Mouse (Mus musculus) T-helper 1 cell (primary cell): ENCODE measurements around the gene Pik3ca.

Source experiments
- in situ Hi-C: fragments of 300-600 bp; cut with MboI, MseI; formaldehyde crosslinking; loops from one replicate; pipeline ENCODE4 v1.15.1; 2025; ENCODE audit warnings: high pct_unique_total_duplicates

Gene Pik3ca

DNA sequence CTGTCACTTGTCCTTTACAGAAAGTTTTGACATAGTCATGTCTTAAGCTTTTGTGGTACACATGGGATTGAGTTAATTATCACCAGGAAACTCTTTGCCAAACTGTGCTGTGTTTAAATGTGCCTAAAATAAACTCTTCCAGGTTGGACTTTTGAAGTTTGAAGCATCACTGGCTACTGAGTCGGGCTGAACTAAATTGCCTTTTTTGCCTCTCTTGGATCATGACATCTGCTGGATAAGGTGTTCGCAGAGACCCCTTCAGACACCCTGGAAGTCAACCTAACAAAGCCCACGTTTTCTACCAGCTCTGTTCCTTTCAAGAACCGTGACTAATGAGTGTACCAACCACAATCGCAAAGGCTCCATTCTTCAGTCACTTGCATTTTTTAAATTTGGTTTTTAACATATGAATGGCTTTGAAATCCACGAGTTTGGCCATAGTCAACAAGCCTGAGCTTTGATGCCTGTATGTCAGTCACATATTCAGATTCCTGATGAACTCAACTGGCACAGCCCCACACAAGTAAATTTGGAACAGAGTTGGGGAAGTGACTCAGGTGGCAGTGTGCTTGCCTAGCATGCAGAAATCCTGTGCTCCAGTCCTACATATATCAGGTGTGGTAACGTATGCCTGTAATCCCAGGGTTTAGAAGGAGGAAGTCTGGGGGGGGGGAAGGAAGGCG, 97.8 kb downstream of the Pik3ca start:
- in situ Hi-C loops: loop anchor here (25.0 kb wide), 1 partner anchor 708 kb away; no protein-coding TSS in a partner anchor

DNA sequence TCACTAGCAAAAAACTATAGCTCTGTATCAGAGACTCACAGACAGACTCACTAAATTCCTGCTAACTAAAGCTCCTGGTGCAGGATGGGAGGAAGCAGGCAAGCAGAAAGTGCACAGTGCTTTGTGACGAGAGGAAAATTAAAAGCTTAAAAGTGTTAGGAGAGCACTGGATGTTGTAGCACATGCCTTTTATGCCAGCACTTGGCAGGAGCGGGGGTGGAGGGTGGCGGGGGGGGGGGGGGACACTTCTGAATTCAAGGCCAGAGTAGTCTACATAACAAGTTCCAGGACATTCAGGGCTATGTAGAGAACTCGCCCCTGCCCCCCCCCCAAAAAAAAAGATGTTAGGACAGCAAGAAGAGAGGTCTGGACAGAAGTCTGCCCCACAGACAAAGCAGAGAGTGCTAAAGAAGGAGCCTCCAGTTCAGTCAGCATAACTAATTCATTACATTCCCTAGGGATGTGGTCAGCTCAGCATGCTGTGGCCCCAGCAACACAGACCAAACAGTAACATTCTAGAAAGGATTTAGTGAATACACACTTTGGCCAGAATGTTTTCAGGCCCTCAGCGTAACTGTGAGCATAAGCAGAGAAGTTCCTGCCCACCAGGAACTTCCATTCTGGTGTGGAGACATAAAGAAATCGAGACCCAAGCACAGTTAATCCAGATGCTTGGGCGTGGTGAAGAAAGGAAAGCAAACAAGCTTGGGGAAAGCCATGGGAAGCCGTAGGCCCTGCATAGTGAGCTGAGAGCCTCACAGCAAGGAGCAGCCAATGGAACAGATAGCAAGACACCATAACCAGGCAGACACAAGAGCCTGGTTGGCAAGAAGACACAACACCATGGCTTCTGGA, 98.6 kb downstream of the Pik3ca start:
- in situ Hi-C loops: loop anchor here (25.0 kb wide), 1 partner anchor 709 kb away; no protein-coding TSS in a partner anchor

DNA sequence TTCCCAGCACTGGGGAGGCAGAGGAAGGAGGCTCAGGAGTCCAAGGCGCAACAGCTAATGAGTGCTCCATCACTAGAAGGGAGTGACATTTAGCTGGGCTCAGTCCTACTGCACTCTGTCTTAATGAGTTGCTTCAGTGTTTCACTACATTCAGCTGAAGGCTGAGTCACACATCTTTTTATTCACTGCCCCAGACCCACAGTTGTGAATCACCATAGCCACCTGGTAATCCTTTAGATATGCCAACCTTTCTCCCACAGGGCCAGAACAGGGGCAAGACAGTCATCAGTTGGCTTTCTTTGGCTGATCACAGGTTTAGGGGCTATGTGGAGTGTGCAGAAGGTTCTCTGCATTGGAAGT, 99.2 kb downstream of the Pik3ca start:
- in situ Hi-C loops: loop anchor here (25.0 kb wide), 1 partner anchor 709 kb away; no protein-coding TSS in a partner anchor

DNA sequence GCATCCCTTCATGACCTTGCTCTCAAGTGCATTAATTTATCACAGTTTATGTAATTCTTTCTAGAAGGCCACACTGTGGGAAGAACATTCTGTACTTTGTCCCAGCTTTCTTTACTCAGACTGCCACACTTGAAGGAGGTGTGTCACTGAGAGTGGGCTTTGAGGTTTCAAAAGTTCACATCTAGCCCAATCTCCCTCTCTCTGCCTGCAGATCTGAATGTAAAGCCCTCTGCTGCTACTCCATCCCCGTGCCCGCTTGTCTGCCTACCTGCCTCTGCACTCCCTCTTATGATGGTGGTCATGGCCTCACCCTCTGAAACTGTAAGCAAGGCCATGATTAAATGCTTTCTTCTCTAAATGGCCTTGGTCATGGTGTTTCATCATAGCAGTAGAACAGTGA, 102.9 kb downstream of the Pik3ca start:
- in situ Hi-C loops: loop anchor here (5.0 to 10.0 kb wide), 2 partner anchors 178 to 1366 kb away; no protein-coding TSS in a partner anchor

DNA sequence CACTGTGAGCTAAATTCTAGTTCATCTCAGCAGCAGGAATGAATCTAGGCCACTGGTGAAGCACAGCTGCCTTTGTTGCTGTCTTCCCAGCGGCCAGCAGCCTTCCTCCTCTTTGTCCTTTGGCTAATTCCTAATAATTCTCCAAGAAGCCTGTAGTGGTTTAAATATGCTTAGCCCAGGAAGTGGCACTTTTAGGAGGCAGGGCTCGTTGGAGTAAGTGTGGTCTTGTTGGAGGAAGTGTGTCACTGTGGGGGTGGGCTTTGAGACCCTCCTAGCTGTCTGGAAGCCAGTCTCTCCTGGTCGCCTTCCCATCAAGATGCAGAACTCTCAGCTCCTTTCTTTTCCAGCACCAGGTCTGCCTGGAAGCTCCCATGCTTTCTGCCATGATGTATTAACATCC, 108.4 kb downstream of the Pik3ca start:
- in situ Hi-C loops: loop anchor here (5.0 to 10.0 kb wide), 2 partner anchors 139 to 1371 kb away; partner anchors contain the start of gene Zmat3

DNA sequence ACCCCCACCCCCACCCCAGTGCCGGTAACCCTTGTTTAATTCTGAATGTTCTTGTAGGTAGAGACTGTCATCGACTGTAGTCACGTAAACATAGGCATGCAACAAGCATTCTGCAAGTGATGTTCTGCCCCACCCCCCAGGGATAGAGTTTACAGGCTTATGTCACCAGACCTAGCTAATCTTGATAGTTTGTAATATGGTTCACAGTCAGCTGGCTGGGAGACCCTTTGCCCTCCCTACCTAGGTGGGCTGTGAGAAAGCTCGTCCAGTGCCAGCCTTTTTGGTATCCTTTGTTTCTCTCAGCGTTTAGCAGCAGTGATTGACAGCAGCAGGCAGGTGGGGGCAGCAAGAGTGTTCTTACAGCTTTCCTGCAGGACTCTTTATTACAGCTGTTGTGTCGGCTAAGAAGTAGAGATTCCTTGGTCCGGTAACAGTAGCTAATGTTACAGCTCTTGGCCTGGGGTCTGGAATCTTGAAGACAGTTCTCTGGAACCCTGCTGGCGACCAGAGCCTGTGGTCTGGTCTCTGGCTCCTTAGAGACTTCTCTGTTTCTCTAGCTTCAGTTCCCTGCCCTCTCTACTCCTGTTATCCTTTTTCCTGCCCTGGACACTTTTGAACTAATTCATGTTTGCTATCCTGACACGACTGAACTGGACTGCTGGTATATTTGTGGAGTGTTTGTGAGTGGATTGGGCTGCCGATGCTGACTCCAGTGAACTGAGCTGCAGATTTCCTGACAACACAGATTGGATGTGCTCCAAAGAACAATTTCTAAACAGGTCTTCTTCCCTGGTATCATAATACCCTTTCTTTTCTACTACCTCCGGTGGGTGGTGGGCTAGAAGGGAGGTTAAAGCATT, 109.1 kb downstream of the Pik3ca start:
- in situ Hi-C loops: loop anchor here (5.0 to 10.0 kb wide), 2 partner anchors 139 to 1372 kb away; partner anchors contain the start of gene Zmat3

DNA sequence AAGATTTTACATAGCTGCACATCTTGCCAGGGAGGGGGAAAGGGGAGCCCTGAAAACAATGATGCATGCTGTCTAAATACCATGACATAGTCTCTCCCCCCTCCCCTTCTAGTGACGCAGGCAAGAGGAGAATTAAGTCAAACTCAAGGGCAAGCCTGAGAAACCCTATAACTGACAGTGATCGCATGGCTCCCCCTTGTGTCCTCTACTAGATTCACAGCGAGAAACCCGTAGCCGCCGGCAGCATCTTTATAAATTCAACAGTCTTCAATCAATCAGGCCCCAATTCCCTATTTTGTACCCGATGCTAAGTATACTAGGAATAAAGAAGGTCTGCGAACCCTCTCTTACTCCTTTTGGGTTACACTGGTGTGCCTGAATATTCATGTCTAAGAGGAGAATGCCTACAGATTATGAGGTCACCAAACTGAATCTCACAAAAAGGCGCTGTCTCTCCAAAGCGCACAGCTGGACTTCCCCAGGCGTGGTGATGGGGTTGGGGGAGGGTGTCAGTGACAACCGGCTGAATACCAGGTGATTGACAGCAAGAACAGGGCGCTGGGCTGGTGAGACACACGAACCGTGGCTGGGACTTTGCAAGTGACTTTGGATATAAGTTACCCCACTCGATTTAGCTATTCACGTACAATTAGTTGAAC, 111.3 kb downstream of the Pik3ca start:
- in situ Hi-C loops: loop anchor here (5.0 to 10.0 kb wide), 2 partner anchors 141 to 1374 kb away; partner anchors contain the start of gene Zmat3

DNA sequence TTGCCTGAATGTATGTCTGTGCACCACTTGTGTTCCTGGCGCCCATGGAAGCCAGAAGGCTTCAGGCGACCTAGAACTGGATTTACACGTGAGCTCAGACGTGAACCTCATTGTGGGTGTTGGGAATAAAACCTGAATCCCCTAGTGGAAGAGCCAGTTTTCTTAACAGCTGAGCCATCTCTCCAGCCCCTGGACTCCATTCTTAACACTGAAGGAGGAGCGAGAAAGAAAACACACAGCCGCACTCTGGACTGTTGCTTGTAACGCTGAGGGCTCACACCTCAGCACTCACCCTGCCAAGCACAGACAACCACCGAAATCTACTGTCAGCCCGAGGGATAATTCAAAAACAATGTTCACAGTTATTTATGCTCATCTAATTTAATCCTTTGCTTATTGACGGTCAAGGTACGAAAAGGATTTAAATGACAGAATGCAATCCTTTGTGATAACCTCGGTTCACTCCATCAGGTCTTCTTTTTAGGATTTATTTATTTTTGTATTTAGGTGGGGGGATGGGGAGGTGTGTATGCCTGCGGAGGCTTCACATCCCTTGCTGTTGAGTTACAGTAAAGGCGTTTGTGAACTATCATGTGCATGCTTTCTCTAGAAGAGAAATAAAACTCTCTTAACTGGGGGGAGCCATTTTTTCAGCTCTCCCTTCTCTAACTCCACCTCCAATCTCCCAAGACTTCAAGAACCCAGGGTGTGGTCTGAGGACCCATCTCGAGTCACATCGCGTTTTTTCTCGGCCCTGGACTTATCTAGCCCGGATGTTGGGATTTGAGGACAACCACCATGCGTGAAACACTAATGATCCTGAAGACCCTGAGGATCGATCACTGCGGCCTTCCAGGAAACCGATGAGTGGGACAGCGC, 112.3 kb downstream of the Pik3ca start, which contains the start of gene Zfp639:
Gene Zfp639 (plus strand): TSS at position 764 of the 879 bp plus-strand sequence.
- in situ Hi-C loops: loop anchor here (5.0 to 10.0 kb wide), 3 partner anchors 142 to 1375 kb away; partner anchors contain the start of genes Ttc14 and Zmat3

DNA sequence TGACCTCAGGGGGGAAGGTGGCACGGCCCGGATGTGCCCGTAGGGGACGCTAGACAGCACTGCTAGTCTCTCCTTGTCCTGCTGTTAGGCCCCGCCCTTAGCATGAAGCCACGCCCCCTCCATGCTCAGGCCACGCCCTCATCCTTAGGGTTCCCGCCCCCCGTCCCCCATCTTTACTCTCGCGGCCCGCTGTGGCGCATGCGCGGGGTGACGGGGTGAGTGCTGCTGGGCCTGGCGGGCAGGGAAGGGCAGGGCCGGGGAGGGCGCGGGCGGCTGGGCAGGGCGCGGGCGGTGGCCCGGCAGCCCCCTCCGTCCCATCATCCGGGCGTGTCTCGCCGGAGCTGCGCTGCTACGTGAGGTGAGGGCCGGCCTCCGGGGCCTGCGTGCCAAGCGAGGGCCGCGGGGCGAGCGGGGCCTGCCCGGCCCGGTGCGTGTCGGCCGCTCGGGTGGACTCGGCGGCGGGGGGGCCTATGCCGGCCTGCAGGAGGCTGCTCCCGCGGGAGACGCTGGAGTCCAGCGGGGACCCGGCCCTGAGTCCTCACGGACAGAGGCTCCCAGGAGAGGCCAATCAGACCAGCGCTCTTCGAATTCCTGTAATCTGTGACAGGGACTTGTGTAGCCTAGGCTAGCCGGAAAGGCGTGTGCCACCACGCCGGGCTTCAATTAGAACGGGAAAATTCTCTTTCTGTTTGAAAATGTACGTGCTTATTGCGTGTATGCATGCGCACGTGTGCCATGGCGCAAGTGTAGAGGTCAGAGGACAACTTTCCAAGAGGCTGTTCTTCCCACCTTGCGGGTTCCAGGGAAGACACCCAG, 113.1 kb downstream of the Pik3ca start:
- in situ Hi-C loops: loop anchor here (10.0 kb wide), 1 partner anchor 1284 kb away; the partner anchor contains the start of gene Ttc14

DNA sequence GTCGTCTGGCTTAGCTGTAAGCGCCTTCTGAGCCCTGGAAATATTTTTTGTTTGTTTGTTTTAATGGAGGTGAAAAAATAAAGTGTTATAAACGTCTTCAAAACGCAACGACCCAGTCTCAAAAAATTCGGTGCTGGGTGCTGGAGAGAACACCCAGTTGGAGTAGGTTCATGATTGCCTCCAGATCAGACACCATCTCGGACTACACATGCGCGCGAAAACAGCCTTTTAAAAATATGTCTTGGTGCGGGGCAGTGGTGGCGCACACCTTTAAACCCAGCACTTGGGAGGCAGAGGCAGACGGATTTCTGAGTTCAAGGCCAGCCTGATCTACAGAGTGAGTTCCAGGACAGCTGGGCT, 113.7 kb downstream of the Pik3ca start:
- in situ Hi-C loops: loop anchor here (10.0 kb wide), 1 partner anchor 1284 kb away; the partner anchor contains the start of gene Ttc14

DNA sequence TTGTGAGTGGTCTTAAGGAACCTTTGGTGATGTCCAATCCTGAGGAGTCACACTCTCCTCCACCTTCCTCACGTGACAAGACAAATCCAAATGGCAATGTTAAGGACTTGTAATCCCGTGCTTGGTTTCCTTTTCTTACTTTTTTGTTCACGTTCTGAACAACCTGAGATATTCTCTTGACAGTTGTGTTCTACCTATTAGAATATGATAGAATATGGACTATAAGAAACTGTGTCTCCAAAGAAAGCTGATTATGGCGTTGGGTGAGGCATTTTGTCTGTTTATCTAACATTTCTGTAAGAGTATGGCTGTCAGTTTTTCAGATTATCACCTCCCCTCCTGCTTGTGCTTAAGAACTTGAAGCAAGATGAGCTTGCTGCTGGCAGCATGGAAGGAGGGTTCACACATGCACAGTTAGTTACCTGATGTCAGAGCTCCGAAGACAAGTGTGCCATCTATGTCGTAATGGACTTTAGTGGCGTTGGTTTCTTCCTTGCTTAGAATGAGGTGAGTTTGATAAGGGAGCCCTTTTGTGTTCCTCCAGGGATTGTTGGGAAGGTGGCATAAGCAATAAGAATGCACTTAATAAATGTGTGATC, 115.3 kb downstream of the Pik3ca start:
- in situ Hi-C loops: loop anchor here (10.0 kb wide), 1 partner anchor 1282 kb away; the partner anchor contains the start of gene Ttc14

DNA sequence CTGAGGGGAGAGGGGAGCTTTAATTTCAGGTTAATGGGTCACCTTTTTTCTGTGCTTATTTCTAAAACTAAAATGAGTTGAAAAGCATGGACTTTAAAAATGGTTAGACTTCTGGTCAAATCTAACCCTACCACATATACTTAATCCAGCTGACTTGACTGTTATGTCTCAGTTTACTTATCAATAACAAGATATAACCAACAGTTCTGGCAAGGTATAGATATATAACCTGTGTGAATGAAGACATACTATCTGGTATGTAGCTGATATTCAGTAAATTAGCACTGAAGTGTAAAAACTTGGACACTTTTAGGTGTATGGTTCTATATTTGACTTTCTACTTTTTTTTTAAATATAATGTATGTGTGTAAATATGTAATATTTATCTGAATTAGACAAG, 116.1 kb downstream of the Pik3ca start:
- in situ Hi-C loops: loop anchor here (10.0 kb wide), 1 partner anchor 1281 kb away; the partner anchor contains the start of gene Ttc14
